Mouse (Mus musculus): Measurements from ENCODE around the gene Ikzf1. TPM values are rescaled to one million over a fixed set of nuclear protein-coding genes. Genes with fewer than 3 reads are reported as not detected.

Ikzf1 gene
- polyA plus RNA-seq, 1 experiment = 1.0 TPM

DNA sequence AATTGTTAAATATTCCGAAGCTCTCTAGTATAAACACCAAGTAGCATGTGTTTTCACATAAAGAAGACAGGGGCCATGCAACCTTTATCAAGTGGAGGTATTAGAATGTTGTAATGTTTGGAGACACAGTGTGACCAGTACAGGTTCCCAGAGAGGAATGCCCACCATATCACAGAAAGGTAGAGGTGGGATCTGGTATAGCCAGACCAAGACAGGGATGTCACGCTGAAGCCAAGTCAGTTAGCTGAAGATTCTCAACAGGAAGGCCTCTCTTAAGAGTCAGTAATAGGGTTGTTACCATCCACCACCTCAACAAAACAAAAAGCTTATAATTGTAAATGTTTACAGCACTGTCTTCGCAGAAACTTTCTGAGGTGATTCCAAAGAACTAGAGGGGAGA, 85.9 kb downstream of the Ikzf1 start:
- no peaks in the 10 kb centered on the region for H3K79me3 ChIP-seq (ENCODE audit: low read depth)
- no peak overlapping the region for H3K4me3 ChIP-seq (ENCODE audit: insufficient read depth, poor library complexity, severe bottlenecking)
- H3K27me3 ChIP-seq (ENCODE audit: control insufficient read depth, insufficient read depth, insufficient read length) = peaks cover 5% of the 10 kb centered on the region
- H3K79me2 ChIP-seq (ENCODE audit: control insufficient read depth, insufficient read depth) = no peaks in the 10 kb centered on the region
- no peaks in the 10 kb centered on the region for H3K36me3 ChIP-seq (ENCODE audit: control insufficient read depth, insufficient read depth)
- TF ChIP-seq USF1 (IDR thresholded peaks at IDR 0.05; ENCODE audit: low read depth) (no peak), CEBPB (IDR thresholded peaks at IDR 0.05; ENCODE audit: low read depth) (no peak), CTCF (IDR thresholded peaks at IDR 0.05; ENCODE audit: control insufficient read depth, insufficient read depth, insufficient read length) (no peak), MYOG (IDR thresholded peaks at IDR 0.05; ENCODE audit: control insufficient read depth, extremely low read depth, insufficient read length) (no peak), MAX (IDR thresholded peaks at IDR 0.05) (no peak), MYOD1 (IDR thresholded peaks at IDR 0.05; ENCODE audit: control insufficient read depth, insufficient read length, low read depth) (no peak), FOSL1 (IDR thresholded peaks at IDR 0.05; ENCODE audit: insufficient read depth, low read length, poor library complexity, severe bottlenecking) (no peak)
- no peak overlapping the region for H3ac ChIP-seq (ENCODE audit: control insufficient read depth, insufficient read length, low read depth)

DNA sequence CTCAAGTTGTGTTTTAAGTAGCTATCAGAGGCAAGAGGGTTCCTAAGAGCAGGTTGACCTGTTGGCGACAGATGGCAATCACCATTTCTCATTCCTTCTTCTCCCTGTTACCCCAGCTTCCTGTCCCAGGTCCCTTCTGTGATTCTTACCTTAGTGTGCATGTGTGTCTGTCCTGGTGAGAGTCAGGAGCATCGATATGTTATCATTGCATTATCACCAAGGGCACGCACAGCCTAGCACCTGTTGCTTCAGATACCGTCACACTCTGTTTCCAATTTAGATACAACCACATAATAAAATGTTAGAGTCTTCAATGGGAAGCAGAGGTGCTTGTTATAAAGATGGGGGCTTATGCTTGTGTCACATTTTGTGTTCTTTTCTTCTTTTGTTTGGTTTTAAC, 87.4 kb downstream of the Ikzf1 start:
- Histone ChIP-seq H3K27me3 (ENCODE audit: control insufficient read depth, insufficient read depth, insufficient read length) (peaks cover 8% of the 10 kb centered on the region), H3ac (ENCODE audit: control insufficient read depth, insufficient read length, low read depth) (no peak overlapping the region)

DNA sequence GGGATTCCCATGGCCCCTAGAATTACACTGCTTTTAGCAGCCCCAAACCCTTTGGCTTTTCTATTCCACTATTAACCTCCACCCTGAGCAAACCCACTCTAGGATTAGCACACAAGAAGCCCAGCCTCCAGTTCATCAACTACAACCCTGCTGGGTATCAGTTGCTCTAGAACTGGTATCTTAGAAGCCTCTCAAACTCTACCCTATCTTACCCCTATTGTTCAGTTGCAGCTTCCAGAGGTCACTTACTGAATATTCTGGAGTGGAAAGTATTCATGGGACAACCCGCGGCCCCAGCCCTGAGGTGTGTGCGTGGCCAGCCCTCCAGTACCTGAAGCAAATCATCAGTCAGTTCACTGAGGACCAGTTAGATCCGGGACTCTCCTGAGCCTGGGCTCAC, 89.6 kb downstream of the Ikzf1 start:
- H3K79me2 ChIP-seq (ENCODE audit: control insufficient read depth, insufficient read depth) = no peaks in the 10 kb centered on the region
- H3K27me3 ChIP-seq (ENCODE audit: control insufficient read depth, insufficient read depth, insufficient read length) = peaks cover 5% of the 10 kb centered on the region
- TF ChIP-seq USF1 (IDR thresholded peaks at IDR 0.05; ENCODE audit: low read depth) (no peak), CEBPB (IDR thresholded peaks at IDR 0.05; ENCODE audit: low read depth) (no peak), FOSL1 (IDR thresholded peaks at IDR 0.05; ENCODE audit: insufficient read depth, low read length, poor library complexity, severe bottlenecking) (no peak), CTCF (IDR thresholded peaks at IDR 0.05; ENCODE audit: control insufficient read depth, insufficient read depth, insufficient read length) (no peak), MYOD1 (IDR thresholded peaks at IDR 0.05; ENCODE audit: control insufficient read depth, insufficient read length, low read depth) (no peak), MYOG (IDR thresholded peaks at IDR 0.05; ENCODE audit: control insufficient read depth, extremely low read depth, insufficient read length) (no peak), MAX (IDR thresholded peaks at IDR 0.05) (no peak)
- H3K4me3 ChIP-seq (ENCODE audit: insufficient read depth, poor library complexity, severe bottlenecking) = no peak overlapping the region
- no peaks in the 10 kb centered on the region for H3K36me3 ChIP-seq (ENCODE audit: control insufficient read depth, insufficient read depth)
- H3ac ChIP-seq (ENCODE audit: control insufficient read depth, insufficient read length, low read depth) = no peak overlapping the region
- no peaks in the 10 kb centered on the region for H3K79me3 ChIP-seq (ENCODE audit: low read depth)

More for the DNA sequence above, 87.4 kb downstream of the Ikzf1 start:
- no peaks in the 10 kb centered on the region for H3K79me2 ChIP-seq (ENCODE audit: control insufficient read depth, insufficient read depth)
- no peak for TF ChIP-seq MYOG (IDR thresholded peaks at IDR 0.05; ENCODE audit: control insufficient read depth, extremely low read depth, insufficient read length)
- TF ChIP-seq MAX (IDR thresholded peaks at IDR 0.05) = no peak
- TF ChIP-seq FOSL1 (IDR thresholded peaks at IDR 0.05; ENCODE audit: insufficient read depth, low read length, poor library complexity, severe bottlenecking) = no peak
- no peak overlapping the region for H3K4me3 ChIP-seq (ENCODE audit: insufficient read depth, poor library complexity, severe bottlenecking)
- no peaks in the 10 kb centered on the region for H3K36me3 ChIP-seq (ENCODE audit: control insufficient read depth, insufficient read depth)
- no peaks in the 10 kb centered on the region for H3K79me3 ChIP-seq (ENCODE audit: low read depth)

DNA sequence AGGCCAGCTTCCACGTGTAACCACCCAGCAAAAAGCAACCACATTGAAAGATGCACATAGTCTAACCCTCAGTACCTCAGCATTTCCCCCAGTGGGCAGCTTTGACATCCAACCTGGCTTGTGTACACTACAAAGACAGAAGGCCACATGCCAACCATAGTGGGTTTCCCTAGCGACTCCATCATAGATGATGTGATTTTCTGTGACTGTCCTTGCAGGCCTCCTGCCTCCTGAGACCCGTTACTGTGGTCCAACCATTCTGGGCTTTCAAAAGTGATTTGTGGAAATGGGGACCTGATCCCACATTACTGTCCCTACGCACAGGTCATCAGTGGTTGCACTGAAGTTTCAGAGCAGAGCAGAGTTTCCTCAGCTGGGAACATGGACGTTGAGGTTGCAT, 90.1 kb downstream of the Ikzf1 start:
- Histone ChIP-seq H3K4me3 (ENCODE audit: insufficient read depth, poor library complexity, severe bottlenecking) (no peak overlapping the region), H3K36me3 (ENCODE audit: control insufficient read depth, insufficient read depth) (no peaks in the 10 kb centered on the region), H3K79me3 (ENCODE audit: low read depth) (no peaks in the 10 kb centered on the region), H3K27me3 (ENCODE audit: control insufficient read depth, insufficient read depth, insufficient read length) (peaks cover 3% of the 10 kb centered on the region), H3ac (ENCODE audit: control insufficient read depth, insufficient read length, low read depth) (no peak overlapping the region), H3K79me2 (ENCODE audit: control insufficient read depth, insufficient read depth) (no peaks in the 10 kb centered on the region)
- TF ChIP-seq MYOD1 (IDR thresholded peaks at IDR 0.05; ENCODE audit: control insufficient read depth, insufficient read length, low read depth) (no peak), MYOG (IDR thresholded peaks at IDR 0.05; ENCODE audit: control insufficient read depth, extremely low read depth, insufficient read length) (no peak), CTCF (IDR thresholded peaks at IDR 0.05; ENCODE audit: control insufficient read depth, insufficient read depth, insufficient read length) (no peak), MAX (IDR thresholded peaks at IDR 0.05) (no peak), CEBPB (IDR thresholded peaks at IDR 0.05; ENCODE audit: low read depth) (no peak), FOSL1 (IDR thresholded peaks at IDR 0.05; ENCODE audit: insufficient read depth, low read length, poor library complexity, severe bottlenecking) (no peak), USF1 (IDR thresholded peaks at IDR 0.05; ENCODE audit: low read depth) (no peak)

DNA sequence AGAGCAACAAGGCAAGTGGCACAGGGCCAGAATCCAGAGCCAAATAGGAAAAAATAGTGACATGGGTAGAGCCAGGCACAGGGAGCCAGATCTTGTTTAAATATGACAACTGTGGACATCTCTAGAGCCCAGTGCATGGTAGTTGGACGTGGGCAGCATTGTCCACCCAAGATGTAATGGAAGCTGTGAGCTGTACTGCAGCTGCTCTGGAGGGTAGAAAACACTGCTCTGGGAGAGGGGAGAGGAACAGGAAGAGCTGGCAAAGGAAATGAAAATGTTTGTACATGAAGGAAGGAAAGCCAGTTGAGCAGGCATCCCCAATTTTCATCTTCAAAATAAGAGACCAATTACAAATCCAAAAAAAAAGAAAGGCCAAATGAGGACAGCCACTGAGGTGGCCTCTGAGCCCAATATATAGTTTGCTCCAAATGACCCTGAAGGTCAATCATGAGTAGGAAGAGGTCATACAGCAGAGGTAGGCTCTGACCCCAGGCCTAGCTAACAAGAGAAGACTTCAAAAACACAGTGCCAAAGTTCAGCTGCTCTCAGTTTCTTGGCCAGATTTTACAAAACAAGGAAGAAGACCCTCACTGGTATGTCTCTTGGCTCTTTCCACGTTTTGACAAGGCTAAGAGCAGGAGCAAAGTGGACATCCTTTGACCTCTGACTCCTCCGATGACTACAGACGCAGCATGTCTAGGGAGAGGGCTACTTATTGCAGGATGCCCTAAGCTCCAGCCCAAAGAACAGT, 91.4 kb downstream of the Ikzf1 start:
- Histone ChIP-seq H3K79me3 (ENCODE audit: low read depth) (no peaks in the 10 kb centered on the region), H3K27me3 (ENCODE audit: control insufficient read depth, insufficient read depth, insufficient read length) (peaks cover 3% of the 10 kb centered on the region), H3ac (ENCODE audit: control insufficient read depth, insufficient read length, low read depth) (no peak overlapping the region), H3K79me2 (ENCODE audit: control insufficient read depth, insufficient read depth) (no peaks in the 10 kb centered on the region), H3K4me3 (ENCODE audit: insufficient read depth, poor library complexity, severe bottlenecking) (no peak overlapping the region), H3K36me3 (ENCODE audit: control insufficient read depth, insufficient read depth) (no peaks in the 10 kb centered on the region)
- TF ChIP-seq CTCF (IDR thresholded peaks at IDR 0.05; ENCODE audit: control insufficient read depth, insufficient read depth, insufficient read length) (no peak), MYOD1 (IDR thresholded peaks at IDR 0.05; ENCODE audit: control insufficient read depth, insufficient read length, low read depth) (no peak), CEBPB (IDR thresholded peaks at IDR 0.05; ENCODE audit: low read depth) (no peak), MYOG (IDR thresholded peaks at IDR 0.05; ENCODE audit: control insufficient read depth, extremely low read depth, insufficient read length) (no peak), MAX (IDR thresholded peaks at IDR 0.05) (no peak), USF1 (IDR thresholded peaks at IDR 0.05; ENCODE audit: low read depth) (no peak)

DNA sequence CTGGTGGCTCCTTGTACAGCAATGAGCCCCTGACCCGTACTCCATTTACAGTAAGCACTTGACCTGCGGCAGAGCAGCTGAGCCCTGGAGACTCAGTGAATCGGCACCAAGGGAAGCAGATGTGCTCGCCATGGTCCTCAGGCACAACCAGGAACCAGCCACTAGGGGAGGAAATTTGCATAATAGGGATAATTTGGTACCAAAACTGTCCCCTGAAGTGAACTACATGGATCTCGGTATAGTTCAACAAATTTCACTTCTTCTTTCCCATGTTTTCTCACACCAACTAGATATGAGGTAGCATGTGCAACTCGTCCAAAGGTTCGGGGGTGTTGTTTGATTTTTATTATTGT, 92.0 kb downstream of the Ikzf1 start:
- no peaks in the 10 kb centered on the region for H3K79me3 ChIP-seq (ENCODE audit: low read depth)
- no peak overlapping the region for H3ac ChIP-seq (ENCODE audit: control insufficient read depth, insufficient read length, low read depth)
- H3K36me3 ChIP-seq (ENCODE audit: control insufficient read depth, insufficient read depth) = no peaks in the 10 kb centered on the region
- no peaks in the 10 kb centered on the region for H3K79me2 ChIP-seq (ENCODE audit: control insufficient read depth, insufficient read depth)
- H3K4me3 ChIP-seq (ENCODE audit: insufficient read depth, poor library complexity, severe bottlenecking) = no peak overlapping the region
- TF ChIP-seq CTCF (IDR thresholded peaks at IDR 0.05; ENCODE audit: control insufficient read depth, insufficient read depth, insufficient read length) (no peak), FOSL1 (IDR thresholded peaks at IDR 0.05; ENCODE audit: insufficient read depth, low read length, poor library complexity, severe bottlenecking) (no peak), MAX (IDR thresholded peaks at IDR 0.05) (no peak), USF1 (IDR thresholded peaks at IDR 0.05; ENCODE audit: low read depth) (no peak), CEBPB (IDR thresholded peaks at IDR 0.05; ENCODE audit: low read depth) (no peak), MYOG (IDR thresholded peaks at IDR 0.05; ENCODE audit: control insufficient read depth, extremely low read depth, insufficient read length) (no peak), MYOD1 (IDR thresholded peaks at IDR 0.05; ENCODE audit: control insufficient read depth, insufficient read length, low read depth) (no peak)
- H3K27me3 ChIP-seq (ENCODE audit: control insufficient read depth, insufficient read depth, insufficient read length) = peaks cover 3% of the 10 kb centered on the region

Measured in C2C12 (cell line).